Mouse (Mus musculus) liver, embryonic 12.5 days (tissue): Measurements from ENCODE around the gene Armcx2. TPM values are rescaled to one million over a fixed set of nuclear protein-coding genes. Genes with fewer than 3 reads are reported as not detected.

Experiments used
- microRNA-seq: library from miRNA; unstranded; fragments of <30 nt; microRNA quantifications from one replicate; pipeline ENCODE4, GENCODE M21; 2017
- polyA plus RNA-seq: library from polyadenylated mRNA; unstranded; fragments of >200 nt; fragmentation: Nextera tagmentation; extraction: Ambion mirVana; gene quantifications from 2 replicates; pipeline ENCODE4 v1.2.1, GENCODE M21; 2016

The Armcx2 gene
- polyA plus RNA-seq, 1 experiment from 2014 or later: 17.8 TPM

Small RNA genes within 50 kb of the gene (microRNA-seq; reads per million reads assigned to microRNA genes)
- gene Mir7093: not detected

Other genes starting within 250 kb of the Armcx2 start
- gene Btk, start 225.7 kb downstream of the Armcx2 start, polyA plus RNA-seq: 29.9 and 30.8 TPM in 2 replicates
- 409 and 421 TPM in 2 replicates for gene Rpl36a, start 223.6 kb downstream of the Armcx2 start, polyA plus RNA-seq
- gene Gla, start 208.1 kb downstream of the Armcx2 start, polyA plus RNA-seq: 4.5 and 4.8 TPM in 2 replicates
- 110 and 111 TPM in 2 replicates for gene Hnrnph2, start 208.0 kb downstream of the Armcx2 start, polyA plus RNA-seq
- gene Armcx4, start 122.7 kb downstream of the Armcx2 start, polyA plus RNA-seq: 0.79 and 0.81 TPM in 2 replicates
- gene Armcx1, start 91.3 kb downstream of the Armcx2 start, polyA plus RNA-seq: 11.4 and 11.6 TPM in 2 replicates
- 7.2 and 8.1 TPM in 2 replicates for gene Armcx6, start 57.8 kb downstream of the Armcx2 start, polyA plus RNA-seq
- gene Armcx3, start 52.6 kb downstream of the Armcx2 start, polyA plus RNA-seq: 22.1 and 22.8 TPM in 2 replicates
- 0.32 and 0.50 TPM in 2 replicates for gene Nxf2, start 155.5 kb upstream of the Armcx2 start, polyA plus RNA-seq
- 1.5 and 1.7 TPM in 2 replicates for gene Zmat1, start 200.0 kb upstream of the Armcx2 start, polyA plus RNA-seq